Mouse (Mus musculus) bone marrow macrophage, adult 2 months (primary cell): Measurements from ENCODE around the gene Inip.

Experiments
- CTCF ChIP-seq: IDR thresholded peaks from 2 replicates; pipeline ENCODE4 v1.5.1; 2012; ENCODE audit warnings: low read depth, mild to moderate bottlenecking, low read length, moderate library complexity
- POLR2A ChIP-seq: IDR thresholded peaks from 2 replicates; pipeline ENCODE4 v1.6.1; 2012; ENCODE audit warnings: mild to moderate bottlenecking, low read depth, low read length, borderline replicate concordance

- no peak for TF ChIP-seq CTCF
- no peak for TF ChIP-seq POLR2A
Observed at GRCm38 (mm10) chr4:59739321-59739720, 62.1 kb downstream of the Inip start.
